Mouse (Mus musculus): ENCODE measurements around the gene Itpkb.

DNA sequence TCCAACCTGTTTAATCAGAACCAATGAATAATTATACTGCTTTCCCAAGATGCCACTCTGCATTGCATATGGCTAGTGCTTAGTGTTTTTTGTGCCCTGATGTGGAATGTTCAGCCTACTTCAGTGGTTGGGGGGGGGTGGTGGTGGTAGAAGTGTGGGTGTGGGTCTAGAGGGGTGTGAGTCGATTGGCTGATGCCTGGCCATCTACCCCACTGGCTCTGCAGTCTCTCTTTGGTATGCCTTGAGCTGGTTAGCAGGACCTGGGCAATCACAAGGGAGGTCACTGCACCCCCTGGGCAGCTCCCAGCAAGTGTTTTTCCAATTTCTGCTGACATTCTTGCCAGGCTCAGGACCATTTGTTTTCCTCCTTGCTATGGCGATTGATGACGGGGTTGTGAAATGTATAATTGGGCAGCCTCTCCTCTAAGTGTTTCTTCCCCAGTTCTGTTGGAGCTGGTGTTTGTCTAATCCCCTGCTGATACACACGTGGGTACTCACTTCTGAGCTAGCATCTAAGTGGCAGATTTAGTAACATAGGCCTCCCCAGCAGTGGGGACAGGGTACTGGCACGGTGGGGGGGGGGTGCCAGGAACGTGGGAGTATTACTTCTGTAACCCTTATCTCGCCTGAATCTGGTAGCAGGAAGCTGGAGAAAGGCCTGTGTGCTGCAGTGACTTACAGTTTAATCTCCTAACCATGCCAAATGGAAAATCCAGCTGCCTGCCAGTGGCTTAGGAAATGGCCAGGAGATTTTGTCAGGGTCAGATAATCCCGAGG lies 13.3 kb downstream of the Itpkb start:
- no peak for TF ChIP-seq CTCF (IDR thresholded peaks at IDR 0.05; ENCODE audit: low read depth)
- no peak for TF ChIP-seq EP300 (optimal IDR thresholded peaks at IDR 0.05)
